Mouse (Mus musculus) yolk sac, embryonic 10.5 days (tissue): ENCODE data around the gene Tirap.

Source experiments
- DNase-seq: peaks from one replicate; pipeline ENCODE4 v3.0.0-alpha.2; 2017; ENCODE audit warnings: low spot score

Tirap gene

GRCm38 (mm10) chr9:35199772-35200471 lies at the start of gene Tirap, which contains the start of gene Srpr:
Gene Tirap, minus strand, starts transcription at chr9:35200291.
Gene Srpr, plus strand, starts transcription at chr9:35200175.
- peak; percentile 86 for DNase-seq

DNA sequence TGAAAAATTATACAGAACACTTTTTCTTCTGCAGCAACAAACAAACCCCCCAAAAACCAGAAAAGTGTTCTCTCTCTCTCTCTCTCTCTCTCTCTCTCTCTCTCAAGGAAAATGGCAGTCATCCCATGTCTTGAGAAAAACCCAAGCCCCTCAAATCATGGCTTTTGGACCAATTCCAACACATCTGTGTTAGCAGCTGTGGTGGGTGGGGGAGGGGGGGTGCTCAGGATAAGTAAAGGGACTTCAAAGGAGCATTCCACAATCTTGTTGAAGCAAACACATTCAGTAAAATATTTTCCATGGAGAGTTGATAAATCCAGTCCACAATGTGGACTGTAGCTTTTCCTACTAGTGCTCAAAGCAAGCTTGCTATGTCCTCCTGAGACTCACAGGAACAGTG lies 49.4 kb upstream of the Tirap start:
- DNase-seq: no peak

DNA sequence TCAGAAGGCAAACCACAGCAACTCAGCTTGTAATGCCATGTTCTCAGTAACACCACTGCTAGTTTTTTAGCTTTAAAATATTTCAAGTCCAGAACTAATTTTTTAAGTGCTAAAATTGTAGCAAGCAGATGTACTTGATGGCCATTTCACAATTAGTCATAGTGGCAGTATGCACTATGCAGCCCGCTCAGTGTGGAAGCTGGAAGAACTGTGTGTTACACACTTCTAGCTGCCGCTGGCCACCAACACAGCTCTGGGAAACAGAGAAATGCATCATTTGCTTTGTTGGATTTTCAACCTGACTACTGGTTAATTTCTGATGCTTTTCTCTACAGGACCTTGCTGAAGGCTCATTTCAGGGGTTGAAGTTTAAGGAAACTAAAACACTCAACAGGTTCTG lies 47.3 kb upstream of the Tirap start:
- no peak for DNase-seq

GRCm38 (mm10) chr9:35239734-35240133 lies 39.6 kb upstream of the Tirap start:
- no peak for DNase-seq

DNA sequence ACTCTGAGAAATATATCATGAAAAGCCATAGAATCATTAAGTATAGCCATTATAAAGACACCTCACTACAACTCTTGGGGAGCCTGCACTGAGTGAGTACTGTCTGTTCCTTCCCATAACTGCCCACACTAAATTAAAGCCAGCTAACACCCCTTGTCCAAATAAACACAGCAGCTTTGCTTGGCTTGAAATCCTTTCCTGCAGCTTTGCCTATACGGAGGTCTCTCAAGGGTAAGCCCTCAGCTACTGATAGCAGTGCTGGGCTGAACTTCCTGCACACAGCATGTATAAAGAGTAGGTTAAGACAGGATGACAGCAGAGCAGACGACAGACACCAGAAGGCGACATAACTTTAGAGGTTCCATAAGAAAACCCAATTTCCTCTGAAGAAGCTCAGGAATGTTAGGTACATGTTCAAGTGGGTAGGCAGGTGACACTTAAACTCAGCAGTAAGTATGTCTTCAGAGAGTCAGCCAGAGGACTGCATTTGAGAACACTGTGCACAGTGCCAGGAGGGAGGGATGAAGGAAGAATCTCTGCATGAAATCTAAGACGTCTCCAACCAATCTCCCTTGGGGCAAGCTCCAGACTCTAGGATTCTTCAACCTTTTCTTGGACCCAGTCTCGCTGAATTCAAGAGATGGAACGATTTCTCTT lies 39.0 kb upstream of the Tirap start:
- DNase-seq: no peak

- no peak for DNase-seq
These were observed 38.3 kb upstream of the Tirap start for GRCm38 (mm10) chr9:35238371-35238770.

DNA sequence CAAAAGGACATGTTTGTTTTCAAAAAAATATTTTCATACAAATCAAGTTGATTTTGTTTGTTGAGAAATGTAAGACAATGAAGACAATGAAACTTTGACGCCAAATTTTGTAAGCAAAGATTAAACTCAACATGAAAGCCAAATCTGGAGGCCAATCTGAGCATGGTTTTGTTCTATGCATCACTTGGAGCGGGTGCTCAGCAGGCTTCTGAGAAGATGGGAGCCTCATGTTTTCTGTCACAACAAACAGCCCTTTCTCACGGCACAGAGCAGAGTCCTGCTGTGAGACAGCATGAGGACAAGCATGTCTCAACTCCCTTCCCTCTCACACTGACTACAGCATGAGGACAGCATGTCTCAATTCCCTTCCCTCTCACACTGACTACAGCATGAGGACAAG lies 35.9 kb upstream of the Tirap start:
- no peak for DNase-seq

DNA sequence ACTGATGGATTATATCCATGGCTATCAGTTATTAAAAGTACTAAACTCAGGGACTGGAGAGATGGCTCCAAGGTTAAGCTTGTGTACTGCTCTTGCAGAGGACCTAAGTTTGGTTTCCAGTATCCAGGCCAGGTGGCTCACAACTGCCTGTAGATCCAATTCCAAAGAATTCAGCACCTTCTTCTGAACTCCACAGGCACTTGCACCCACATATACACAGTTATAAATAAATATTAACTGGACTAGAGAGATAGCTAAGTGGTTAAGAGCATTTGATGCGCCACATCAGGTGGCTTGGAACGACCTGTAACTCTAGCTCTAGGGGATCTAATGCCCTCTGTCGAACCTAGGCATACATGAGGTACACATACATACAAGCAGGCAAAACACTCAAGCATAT lies 28.6 kb upstream of the Tirap start:
- no peak for DNase-seq

- no peak for DNase-seq
These were observed 23.4 kb upstream of the Tirap start for GRCm38 (mm10) chr9:35223466-35223865.

DNA sequence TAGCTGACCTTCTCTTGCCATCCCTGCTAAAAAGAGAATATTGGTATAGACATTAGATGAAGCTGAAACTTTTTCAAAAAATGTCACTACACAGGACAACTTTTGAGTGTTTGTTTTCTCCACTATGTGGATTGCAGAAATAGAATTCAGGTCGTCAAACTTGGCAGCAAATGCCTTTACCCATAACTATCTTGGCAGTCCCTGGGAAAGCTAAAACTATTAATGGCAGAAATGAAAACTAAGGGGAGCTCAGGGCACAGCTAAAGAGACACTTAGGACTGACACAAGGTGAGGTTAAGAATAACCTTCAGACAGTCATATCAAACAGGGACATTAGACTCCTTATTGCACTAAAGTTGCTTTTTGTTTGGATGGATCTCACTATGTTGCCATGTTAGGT lies 17.9 kb upstream of the Tirap start:
- DNase-seq: no peak

DNA sequence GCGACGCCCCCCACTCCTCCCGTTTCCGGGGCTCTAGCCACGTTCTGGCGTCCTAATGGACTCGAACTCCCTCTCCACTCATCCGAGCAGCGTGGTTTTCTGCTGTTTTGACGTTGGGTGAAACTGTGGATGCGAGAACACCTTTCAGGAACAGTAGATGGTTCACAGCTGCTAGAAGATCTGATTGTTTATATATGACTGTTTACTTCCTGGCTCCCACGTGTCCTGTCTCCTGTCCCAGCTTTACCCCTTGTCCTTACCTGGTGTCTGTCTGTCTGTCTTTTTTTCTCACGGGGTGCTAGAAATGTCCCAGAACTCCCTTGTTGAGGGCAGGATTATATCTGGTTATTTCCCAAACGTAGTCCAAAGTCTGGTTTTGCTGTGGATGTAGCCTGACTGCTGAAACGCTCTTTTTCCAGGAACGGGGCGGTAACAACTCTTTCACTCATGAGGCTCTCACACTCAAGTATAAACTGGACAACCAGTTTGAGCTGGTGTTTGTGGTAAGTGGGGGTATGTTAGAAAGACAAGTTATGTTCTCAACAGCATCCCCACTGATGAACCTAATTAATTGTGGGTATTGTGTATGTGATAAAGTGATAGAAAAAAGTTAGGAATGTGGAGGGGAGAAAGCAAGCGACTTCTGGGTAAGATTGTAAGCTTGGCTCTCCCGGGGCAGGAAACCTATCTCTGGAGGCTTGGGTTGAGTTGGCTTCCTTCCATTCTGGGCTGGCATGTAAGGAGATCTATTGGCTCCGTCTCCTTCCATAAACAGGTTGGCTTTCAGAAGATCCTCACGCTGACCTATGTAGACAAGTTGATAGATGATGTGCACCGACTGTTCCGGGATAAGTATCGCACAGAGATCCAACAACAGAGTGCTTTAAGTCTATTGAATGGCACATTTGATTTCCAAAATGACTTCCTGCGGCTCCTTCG lies 11.8 kb upstream of the Tirap start:
- DNase-seq: peak; percentile 56

- peak; percentile 99 for DNase-seq
These were observed 10.7 kb upstream of the Tirap start, which contains the start of gene Foxred1 for GRCm38 (mm10) chr9:35210542-35211474. Gene Foxred1, minus strand, starts transcription at chr9:35211055.

- no peak for DNase-seq
These were observed 4.3 kb upstream of the Tirap start for GRCm38 (mm10) chr9:35204421-35204820.

DNA sequence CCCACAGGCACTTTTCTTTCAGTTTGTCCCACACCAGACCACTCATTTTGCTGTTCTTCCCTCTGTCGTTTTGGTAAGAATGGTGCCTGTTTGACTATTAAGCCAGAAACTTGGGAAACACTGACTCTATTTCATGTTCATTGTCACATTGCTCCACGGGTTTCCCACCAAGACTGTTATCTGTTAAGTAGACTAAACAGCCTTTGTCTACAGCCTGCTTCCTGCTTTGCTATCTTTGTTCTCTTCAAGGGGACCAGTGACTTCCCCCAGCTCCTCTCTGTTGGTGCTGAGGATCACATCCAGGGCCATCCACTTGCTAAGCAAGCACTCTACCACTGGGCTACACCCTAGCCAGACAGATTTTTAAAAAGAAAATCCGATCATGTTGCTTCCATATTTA lies 3.4 kb upstream of the Tirap start:
- DNase-seq: no peak

DNA sequence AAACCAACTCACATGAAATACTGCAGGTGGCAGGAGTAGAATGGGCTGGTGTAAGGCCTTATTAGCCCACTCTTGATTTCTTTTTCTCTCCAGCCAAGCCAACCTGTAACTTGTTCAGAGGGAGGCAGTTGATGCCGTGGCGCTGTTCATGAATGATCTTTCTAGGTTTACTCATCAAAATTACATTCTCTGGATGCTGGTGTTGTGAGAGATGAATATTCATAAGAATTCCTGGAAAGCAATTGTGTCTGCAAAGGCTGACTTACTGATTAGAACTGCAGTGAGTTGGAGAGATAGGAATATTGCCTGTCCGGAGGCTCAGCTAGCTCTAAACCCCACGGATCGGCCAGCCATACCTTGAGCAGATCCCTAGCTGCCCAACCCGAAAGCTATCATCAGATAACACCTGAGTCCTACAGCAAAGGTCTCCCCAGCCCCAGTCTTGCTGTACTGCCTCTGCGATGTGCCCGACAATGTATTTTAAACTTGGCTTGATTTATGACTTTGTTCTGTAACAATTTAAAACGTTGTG lies 504 bp upstream of the Tirap start:
- DNase-seq: no peak

DNA sequence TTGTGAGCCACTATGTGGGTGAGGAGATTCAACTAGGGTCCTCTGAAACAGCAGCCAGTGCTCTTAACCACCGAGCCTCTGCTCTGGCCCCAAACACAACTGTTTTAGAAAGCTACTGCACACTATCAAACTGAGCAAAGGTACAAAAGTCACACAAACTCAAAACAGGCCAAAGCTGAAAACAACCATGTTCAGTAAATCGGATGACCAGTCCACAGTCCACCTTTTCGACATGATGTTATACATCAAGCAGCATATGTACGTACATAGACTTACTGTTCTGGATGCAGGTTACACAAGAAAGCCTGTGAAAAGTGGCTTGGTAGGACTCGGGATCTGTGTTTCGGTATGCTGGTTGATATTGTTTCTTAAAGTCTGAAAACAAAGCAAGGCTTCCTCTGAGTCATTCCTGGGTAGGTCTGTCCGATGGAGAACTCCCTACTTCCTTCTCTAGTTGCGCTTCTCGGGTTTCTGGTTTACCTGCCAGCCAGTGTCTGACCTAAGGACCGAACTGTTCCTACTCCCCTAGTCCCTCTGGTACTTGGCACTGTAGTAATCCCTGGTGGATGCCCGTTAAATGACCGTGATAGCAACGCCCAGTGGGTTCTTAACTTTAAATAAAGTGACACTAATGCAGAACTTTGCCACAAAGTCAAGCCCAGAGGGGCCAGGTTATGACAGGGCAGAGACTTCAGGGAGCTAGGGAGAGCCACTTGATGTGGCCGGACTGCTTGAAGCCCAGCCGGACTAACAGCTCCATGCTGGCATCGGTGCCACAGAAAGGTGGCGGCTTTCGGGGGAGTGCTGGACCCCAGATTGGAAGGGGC lies 933 bp downstream of the Tirap start:
- peak; percentile 19 for DNase-seq

- no peak for DNase-seq
These were observed 1.7 kb downstream of the Tirap start for GRCm38 (mm10) chr9:35198351-35198750.

- DNase-seq: no peak
These were observed 2.5 kb downstream of the Tirap start for GRCm38 (mm10) chr9:35197625-35198024.

DNA sequence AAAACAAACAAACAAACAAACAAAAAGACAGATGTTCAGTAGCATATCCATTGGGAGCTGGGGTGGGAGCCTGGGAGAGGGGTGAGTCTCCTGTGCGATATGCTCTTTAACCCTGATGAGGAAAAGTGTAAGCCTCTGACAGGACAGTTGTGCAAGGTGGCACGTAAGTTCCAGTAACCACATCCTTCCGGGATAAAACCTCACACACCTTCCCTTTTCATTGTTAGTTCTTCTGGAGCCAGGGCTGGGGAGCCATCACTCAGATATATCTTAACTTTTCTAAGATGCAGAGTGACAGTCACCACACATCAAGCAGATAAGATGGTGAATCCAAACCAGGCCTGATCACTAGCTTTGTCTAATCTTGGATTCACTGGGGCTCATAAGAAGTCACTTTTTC lies 6.0 kb downstream of the Tirap start:
- no peak for DNase-seq

GRCm38 (mm10) chr9:35192983-35193542 lies 7.0 kb downstream of the Tirap start:
- DNase-seq: no peak
